Mouse (Mus musculus): ENCODE results near the gene Qtrt1.
A peak's percentile ranks its signal among the peaks of the same experiment; 100 is the strongest.
"Not testable (repeated sequence)": the region's sequence is repeated elsewhere in the genome, so short reads cannot be mapped to it uniquely, and the experiment has no call there.

Qtrt1 gene

GRCm38 (mm10) chr9:21450270-21450669 is 38.6 kb downstream of the Qtrt1 start:
- no peak for DNase-seq (ENCODE audit: low read depth, low spot score)

- DNase-seq (ENCODE audit: low read depth, low spot score) = no peak
Measured at GRCm38 (mm10) chr9:21451391-21451790, 39.8 kb downstream of the Qtrt1 start.

GRCm38 (mm10) chr9:21451870-21452269 is 40.2 kb downstream of the Qtrt1 start:
- DNase-seq (ENCODE audit: low read depth, low spot score) = peak; percentile 68

- no peak for DNase-seq (ENCODE audit: low read depth, low spot score)
Measured at GRCm38 (mm10) chr9:21453003-21453402, 41.4 kb downstream of the Qtrt1 start.

GRCm38 (mm10) chr9:21453459-21453858 is 41.8 kb downstream of the Qtrt1 start:
- DNase-seq (ENCODE audit: low read depth, low spot score) = no peak

GRCm38 (mm10) chr9:21454556-21454955 is 42.9 kb downstream of the Qtrt1 start:
- DNase-seq (ENCODE audit: low read depth, low spot score) = no peak

GRCm38 (mm10) chr9:21455103-21455770 is 43.6 kb downstream of the Qtrt1 start:
- DNase-seq (ENCODE audit: low read depth, low spot score) = no peak

GRCm38 (mm10) chr9:21456246-21456929 is 44.8 kb downstream of the Qtrt1 start:
- no peak for DNase-seq (ENCODE audit: low read depth, low spot score)

GRCm38 (mm10) chr9:21456930-21457634 is 45.4 kb downstream of the Qtrt1 start:
- DNase-seq (ENCODE audit: low read depth, low spot score) = no peak

- no peak for DNase-seq (ENCODE audit: low read depth, low spot score)
Measured at GRCm38 (mm10) chr9:21458821-21459220, 47.2 kb downstream of the Qtrt1 start.

GRCm38 (mm10) chr9:21460400-21460940 is 48.8 kb downstream of the Qtrt1 start:
- DNase-seq (ENCODE audit: low read depth, low spot score) = no peak

GRCm38 (mm10) chr9:21463138-21463590 is 51.5 kb downstream of the Qtrt1 start:
- peak; percentile 87 for DNase-seq (ENCODE audit: low read depth, low spot score)

- DNase-seq (ENCODE audit: low read depth, low spot score) = no peak
Measured at GRCm38 (mm10) chr9:21463766-21464564, 52.3 kb downstream of the Qtrt1 start.

GRCm38 (mm10) chr9:21464565-21464928 is 52.9 kb downstream of the Qtrt1 start:
- not testable (repeated sequence) for DNase-seq (ENCODE audit: low read depth, low spot score)

GRCm38 (mm10) chr9:21469032-21470024 is 57.7 kb downstream of the Qtrt1 start:
- no peak for DNase-seq (ENCODE audit: low read depth, low spot score)

Measured in skeletal muscle tissue, adult 2 months (tissue).